Mouse (Mus musculus) brain, embryonic 18.5 days (tissue): Measurements from ENCODE around the gene Gm20388.

Experiments used
- DNase-seq: peaks from one replicate; pipeline ENCODE4 v3.0.0-alpha.2; 2012; ENCODE audit warnings: low read depth, low spot score

The Gm20388 gene

GRCm38 (mm10) chr8:122960323-122960722 is 3049.7 kb downstream of the Gm20388 start:
- DNase-seq = no peak

GRCm38 (mm10) chr8:122960932-122961331 is 3050.3 kb downstream of the Gm20388 start:
- DNase-seq = no peak

GRCm38 (mm10) chr8:122961458-122961857 is 3050.8 kb downstream of the Gm20388 start:
- no peak for DNase-seq

DNA sequence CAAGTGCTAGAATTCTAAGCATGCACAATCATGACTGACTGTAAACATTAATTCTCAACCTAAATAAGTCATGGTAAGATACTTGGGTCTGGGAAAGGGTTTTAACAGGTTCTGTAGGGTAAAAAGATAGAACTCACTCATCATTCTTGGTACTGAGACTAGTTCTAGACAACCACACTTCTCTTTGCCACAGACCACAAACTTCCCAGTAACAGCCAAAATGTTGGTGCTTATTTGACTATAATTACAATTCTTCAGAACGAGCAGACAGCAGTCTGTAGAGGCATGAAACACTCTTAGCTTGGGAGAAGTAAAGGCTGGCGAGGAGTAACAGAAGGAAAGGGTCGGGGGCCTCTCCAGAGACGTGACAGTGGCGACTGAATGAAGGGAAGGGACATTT is 3051.4 kb downstream of the Gm20388 start:
- no peak for DNase-seq

DNA sequence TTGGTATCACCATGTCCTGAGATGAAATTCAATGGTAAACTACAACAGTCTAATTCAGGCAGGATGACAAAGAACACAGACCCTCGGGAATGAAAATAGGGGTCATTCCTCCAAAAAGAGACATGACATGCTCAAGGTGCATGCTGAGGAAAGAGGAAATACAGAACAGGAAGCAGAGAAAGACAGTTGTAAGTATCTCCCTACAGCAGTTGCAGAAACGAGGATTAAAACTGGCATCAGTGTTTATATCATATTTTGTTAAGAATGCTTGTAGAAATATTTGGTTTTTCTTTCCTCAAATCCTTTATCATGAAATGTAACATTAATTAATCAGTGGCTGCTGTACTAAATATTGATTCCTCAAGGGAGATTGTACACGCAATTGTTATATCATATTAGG is 3056.0 kb downstream of the Gm20388 start:
- no peak for DNase-seq

DNA sequence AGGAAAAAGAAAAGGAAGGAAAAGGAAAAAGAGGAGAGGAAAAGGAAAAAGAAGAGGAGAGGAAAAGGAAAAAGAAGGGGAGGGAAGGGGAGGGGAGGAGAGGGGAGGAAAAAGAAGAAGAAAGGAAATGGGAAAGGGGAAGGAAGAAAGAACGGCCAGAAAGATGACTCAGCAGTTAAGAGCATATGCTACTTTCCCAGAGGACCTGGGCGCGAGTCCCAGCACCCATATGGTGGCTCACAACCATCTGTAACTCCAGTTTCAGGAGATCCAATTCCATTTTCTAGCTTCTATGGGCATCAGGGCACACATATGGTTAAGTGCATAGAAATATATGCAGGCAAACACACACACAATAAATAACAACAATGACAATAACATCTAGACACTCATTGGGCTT is 3057.5 kb downstream of the Gm20388 start:
- no peak for DNase-seq

DNA sequence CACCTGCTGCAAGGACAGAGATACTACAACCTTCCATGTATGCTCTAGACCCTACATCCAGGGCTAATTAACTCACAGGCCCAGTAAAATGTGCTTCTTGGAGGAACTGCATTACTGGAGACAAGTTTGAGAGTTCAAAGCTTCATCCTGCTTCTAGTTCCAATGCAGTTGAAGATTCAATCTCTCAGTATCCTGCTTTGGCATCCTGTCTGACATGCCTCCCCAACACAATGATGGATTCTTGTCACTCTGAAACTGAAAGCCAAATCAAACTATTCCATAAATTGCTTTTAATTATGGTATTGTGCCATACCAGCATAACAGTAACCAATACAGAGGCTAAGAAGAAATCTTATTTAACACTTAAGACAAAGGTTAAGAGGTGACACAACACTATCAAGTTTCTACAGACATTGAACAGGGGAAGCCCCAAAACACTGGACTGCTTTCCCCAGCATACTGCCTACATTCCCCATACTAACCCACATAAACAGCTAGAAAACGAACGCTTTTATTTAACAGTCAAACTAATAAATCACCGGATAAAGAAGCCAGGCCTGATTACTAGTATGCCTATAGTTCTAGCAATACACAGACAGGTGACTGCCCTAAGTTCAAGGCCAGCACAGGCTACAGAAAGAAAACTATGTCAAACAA is 3059.5 kb downstream of the Gm20388 start:
- no peak for DNase-seq

- no peak for DNase-seq
These were observed 3065.4 kb downstream of the Gm20388 start for GRCm38 (mm10) chr8:122976046-122976445.

DNA sequence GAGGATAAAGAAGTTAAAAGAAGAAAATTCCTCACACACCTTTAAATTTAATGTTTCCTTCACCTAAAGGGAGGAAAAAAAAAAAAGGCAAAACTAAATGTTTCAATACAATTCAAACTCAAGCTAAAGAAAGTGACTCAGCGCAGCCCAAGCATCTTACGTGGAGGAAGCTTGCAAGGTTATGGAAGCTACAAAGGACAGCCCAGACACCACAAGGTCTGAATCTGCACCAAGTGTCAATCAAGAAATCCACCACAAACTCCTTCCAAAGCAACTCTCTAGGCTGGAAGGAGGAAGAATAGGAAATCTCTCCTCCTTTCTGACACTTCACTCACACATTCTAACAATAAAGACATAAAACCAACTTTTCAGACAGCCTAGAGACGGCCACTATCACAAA is 3068.8 kb downstream of the Gm20388 start:
- no peak for DNase-seq

- DNase-seq = no peak
These were observed 3069.3 kb downstream of the Gm20388 start for GRCm38 (mm10) chr8:122979865-122980509.

DNA sequence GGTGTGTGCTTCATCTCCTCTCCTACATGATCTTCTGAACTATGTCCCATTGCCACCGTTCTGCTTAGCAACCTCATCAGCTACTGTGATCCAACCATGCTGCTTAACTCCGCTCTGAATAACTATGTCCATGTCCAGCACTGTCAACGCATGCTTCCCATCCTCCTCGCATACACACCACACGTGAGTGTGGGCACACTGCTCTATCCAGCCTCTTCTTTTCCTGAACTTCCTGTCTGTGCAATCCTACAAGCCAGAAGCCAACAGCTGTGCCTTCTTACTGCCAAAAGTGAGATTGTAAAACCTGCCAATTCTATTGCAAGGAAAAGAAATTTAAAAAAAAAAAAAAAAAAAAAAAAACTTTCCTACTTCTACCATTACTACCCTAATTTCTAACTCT is 3071.0 kb downstream of the Gm20388 start:
- no peak for DNase-seq

- no peak for DNase-seq
These were observed 3072.7 kb downstream of the Gm20388 start for GRCm38 (mm10) chr8:122983178-122983942.

GRCm38 (mm10) chr8:122984175-122984574 is 3073.5 kb downstream of the Gm20388 start:
- no peak for DNase-seq

DNA sequence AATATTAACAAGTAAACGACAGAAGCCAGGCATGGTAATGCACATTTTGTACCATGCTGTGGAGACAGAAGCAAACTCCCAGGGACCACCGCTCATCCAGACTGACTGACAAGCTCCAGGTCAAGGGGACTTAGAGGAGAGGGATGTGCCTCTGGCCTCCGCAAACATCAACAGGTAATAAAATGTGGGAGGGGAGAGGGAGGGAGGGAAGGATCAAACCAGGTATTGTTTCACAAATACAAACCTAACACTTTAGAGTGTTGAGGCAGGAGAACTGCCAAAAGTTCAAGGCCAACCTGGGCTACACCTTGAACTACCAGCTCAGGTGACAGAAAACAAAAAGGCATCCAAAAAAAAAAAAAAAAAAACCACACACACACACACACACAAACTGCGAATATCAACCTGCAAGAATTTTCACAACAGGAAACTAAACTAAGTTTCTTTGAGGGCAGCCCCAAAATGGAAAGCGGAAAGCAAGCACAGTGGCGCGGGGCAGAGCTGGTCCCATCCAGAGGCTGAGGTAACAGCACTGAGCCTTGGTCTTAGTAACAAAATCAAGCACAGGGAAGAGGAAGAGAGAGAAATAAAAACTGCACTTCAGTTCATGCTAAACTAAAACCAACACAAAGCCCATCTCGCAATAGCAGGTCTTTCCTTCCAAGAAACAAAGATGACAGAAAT is 3076.0 kb downstream of the Gm20388 start:
- no peak for DNase-seq

DNA sequence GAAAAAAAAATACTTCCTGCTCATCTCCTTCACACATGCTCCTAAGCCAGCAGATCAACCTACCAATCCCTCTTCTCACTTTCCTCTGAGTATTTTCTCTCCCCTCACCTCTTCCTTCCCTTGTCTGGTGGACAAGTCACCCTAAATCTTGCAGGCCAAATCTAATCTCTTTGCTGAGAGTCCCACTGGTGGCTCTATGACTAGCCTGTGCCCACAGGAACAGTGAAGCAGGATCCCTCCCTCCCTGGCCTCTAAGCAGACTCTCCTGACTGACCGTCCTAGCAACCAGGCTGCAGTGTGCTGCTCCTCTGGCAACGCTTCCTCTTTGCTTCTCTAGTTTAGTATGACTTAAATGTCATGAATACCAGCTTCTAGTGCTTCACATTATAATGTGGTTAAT is 3076.6 kb downstream of the Gm20388 start:
- no peak for DNase-seq

- DNase-seq = no peak
These were observed 3078.3 kb downstream of the Gm20388 start for GRCm38 (mm10) chr8:122988955-122989354.

DNA sequence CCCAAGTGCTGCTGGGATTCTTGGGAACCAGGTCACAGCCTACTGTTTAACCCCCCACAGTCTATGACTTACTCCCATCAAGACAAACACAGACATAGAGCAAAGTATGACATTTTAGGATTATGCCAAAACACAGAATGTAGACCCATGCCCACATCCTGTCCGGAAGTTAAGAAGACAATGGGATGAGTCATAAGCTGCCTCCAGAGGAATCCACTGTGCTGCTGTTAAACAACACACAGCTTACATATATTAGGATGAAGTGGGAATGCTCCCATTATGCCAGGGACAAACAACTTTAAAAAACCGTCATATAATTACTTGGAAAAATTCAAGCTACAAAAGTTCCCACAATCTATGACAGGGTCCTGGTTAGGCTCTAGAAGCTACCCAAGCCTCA is 3079.3 kb downstream of the Gm20388 start:
- no peak for DNase-seq

DNA sequence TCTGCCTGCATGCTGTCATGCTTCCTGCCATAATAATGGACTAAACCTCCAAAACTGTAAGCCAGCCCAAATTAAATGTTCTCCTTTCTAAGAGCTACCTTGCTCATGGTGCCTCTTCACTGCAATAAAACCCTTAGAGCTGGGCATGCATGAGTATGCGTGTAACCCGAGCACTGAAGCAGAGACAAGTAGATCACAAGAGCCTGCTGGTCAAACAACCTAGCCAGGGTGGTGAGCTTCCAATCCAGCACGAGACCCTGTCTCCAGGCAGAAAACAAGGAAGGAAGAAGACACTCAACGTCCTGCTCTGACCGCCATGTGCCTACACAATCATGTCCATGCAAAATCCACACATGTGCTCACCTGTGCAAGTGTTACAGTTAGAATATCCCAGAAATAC is 3080.7 kb downstream of the Gm20388 start:
- DNase-seq = no peak

GRCm38 (mm10) chr8:122992296-122992695 is 3081.7 kb downstream of the Gm20388 start:
- no peak for DNase-seq

GRCm38 (mm10) chr8:122993031-122993430 is 3082.4 kb downstream of the Gm20388 start:
- no peak for DNase-seq

DNA sequence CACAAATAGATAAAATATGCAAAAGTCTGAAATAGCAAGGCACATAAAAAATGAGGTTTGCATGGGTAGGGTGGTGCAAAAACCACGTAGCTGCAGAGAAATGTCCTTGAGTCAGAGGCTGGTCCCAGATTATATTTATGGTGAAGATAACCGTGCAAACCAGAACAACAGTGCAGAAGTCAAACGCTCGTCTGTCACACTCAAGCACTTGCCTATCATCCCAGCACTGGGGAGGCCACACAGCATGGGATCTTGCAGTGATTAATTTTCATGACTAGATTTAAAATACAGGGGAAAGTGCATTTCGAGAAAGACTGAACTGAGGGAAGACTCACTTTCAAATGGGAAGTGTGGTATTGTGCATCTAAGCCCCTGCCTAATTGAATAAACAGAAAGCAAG is 3083.1 kb downstream of the Gm20388 start:
- DNase-seq = no peak

- no peak for DNase-seq
These were observed 3087.3 kb downstream of the Gm20388 start for GRCm38 (mm10) chr8:122997963-122998362.
